Mouse (Mus musculus) limb, embryonic 13.5 days (tissue): ENCODE measurements at regions not wholly inside any gene's neighbourhood (a gene's known extent, or its start where the extent isn't known, plus 50 kb on each side); places are given as distances from the start of the nearest gene placed in this dataset.

ENCODE experiments used
- ATAC-seq: fragments of 200-750 bp; cut with Nextera tagmentation; 2 replicates; pipeline ENCODE4 v1.8.0; 2017; ENCODE audit warnings: low read depth, moderate number of reproducible peaks, moderate TSS enrichment; ENCODE audit not compliant: low FRiP score
- H3K27ac ChIP-seq: fragments of 300-500 bp; sonication (generic); 2 replicates; pipeline ENCODE4 v1.5.1; 2015; ENCODE audit warnings: inconsistent platforms, mild to moderate bottlenecking, moderate library complexity
- H3K27me3 ChIP-seq: fragments of 300-500 bp; sonication (generic); 2 replicates; pipeline ENCODE4 v1.6.1; 2015; ENCODE audit warnings: mild to moderate bottlenecking, inconsistent platforms
- H3K36me3 ChIP-seq: fragments of 300-500 bp; sonication (generic); 2 replicates; pipeline ENCODE4 v1.6.1; 2015; ENCODE audit warnings: inconsistent platforms, mild to moderate bottlenecking, moderate library complexity
- H3K4me1 ChIP-seq: fragments of 300-500 bp; sonication (generic); 2 replicates; pipeline ENCODE4 v1.6.1; 2015; ENCODE audit warnings: inconsistent platforms
- H3K4me2 ChIP-seq: fragments of 300-500 bp; sonication (generic); replicated peaks from 2 replicates; pipeline ENCODE4 v1.6.1; 2015; ENCODE audit warnings: inconsistent platforms, mild to moderate bottlenecking, moderate library complexity
- H3K4me3 ChIP-seq: fragments of 300-500 bp; sonication (generic); 2 replicates; pipeline ENCODE4 v1.5.1; 2015; ENCODE audit warnings: moderate library complexity, mild to moderate bottlenecking, inconsistent platforms
- H3K9ac ChIP-seq: fragments of 300-500 bp; sonication (generic); 2 replicates; pipeline ENCODE4 v1.6.1; 2015; ENCODE audit warnings: mild to moderate bottlenecking, inconsistent platforms
- H3K9me3 ChIP-seq: fragments of 300-500 bp; sonication (generic); 2 replicates; pipeline ENCODE4 v1.6.1; 2016; ENCODE audit warnings: inconsistent platforms
- WGBS: fragments of 180-500 bp; shearing (Covaris S2); methylation state at CpG from one replicate; pipeline ENCODE4 v1.1.7; 2015; 5-methylcytosine and 5-hydroxymethylcytosine counted together

GRCm38 (mm10) chr12:99643016-99643415, 79.6 kb upstream of the Foxn3 start:
- Histone ChIP-seq H3K4me2 (no peak overlapping the region), H3K36me3 (no peaks in the 10 kb centered on the region), H3K27me3 (no peaks in the 10 kb centered on the region), H3K4me1 (peaks cover 19% of the 10 kb centered on the region), H3K4me3 (no peak overlapping the region), H3K9ac (no peak overlapping the region), H3K9me3 (peaks cover 42% of the 10 kb centered on the region), H3K27ac (no peak overlapping the region)
- WGBS: 96% methylated on average over 16 of the region's 16 CpGs
- ATAC-seq: no peak

DNA sequence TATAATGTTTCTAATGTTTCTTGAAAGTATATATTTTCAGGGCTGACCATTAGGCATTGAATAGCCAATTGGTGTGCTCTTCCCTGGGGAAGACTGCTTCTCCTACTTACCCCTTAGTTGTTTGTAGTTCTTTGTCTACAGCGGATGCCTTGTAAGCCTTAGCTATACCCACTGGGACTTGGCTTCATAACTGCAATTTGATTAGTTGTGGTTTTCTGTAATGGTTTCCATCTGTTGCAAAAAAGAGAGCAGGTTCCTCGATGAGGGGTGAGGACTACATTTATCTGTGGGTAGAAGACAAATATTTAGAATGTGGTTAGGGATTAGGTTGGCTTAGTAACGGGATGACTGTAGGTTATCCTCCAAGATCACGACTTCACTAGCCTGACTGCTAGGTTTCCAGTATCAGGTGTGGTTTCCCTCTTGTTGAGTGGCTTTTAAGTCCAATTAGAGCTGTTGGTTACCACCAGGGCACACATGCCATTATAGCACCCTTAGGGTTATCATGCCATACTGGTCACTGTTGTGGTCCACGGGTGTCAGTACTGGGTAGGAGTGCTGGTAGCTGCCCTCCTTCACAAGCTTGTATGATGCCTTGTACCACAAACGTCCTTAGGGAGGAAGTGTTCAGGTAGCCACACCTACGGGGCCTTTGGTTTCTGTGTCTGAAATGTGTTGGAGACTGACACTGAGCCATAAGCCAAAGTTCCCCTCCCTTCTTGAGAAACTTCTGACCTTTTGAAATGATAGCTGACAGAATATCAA, 78.9 kb upstream of the Foxn3 start:
- no peak overlapping the region for H3K4me2 ChIP-seq
- H3K27me3 ChIP-seq: no peaks in the 10 kb centered on the region
- no peak overlapping the region for H3K9ac ChIP-seq
- peaks cover 42% of the 10 kb centered on the region for H3K9me3 ChIP-seq
- H3K4me1 ChIP-seq: peaks cover 19% of the 10 kb centered on the region
- no peaks in the 10 kb centered on the region for H3K36me3 ChIP-seq
- no peak overlapping the region for H3K4me3 ChIP-seq
- H3K27ac ChIP-seq: no peak overlapping the region
- WGBS: 75% methylated on average over 7 of the region's 7 CpGs
- ATAC-seq: no peak

DNA sequence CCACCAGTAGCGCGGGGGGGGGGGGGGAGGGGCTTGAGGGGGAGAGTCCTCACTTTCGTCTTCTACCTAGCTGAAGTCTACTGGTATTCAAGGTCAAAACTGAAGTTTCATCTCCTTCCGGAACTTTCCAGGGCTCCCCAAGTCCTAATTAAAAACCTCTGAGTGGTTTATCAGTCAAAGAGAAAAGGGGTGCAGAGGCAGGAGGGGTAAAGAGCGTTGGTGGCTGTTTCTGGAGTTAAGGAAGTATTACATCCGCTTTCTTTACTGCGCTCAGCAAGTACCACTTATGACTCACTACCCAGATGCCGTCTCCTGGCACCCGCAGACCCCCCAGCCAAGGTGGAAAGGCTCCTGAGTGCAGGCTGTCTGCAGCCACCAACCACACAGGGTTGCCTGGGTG, 77.9 kb upstream of the Foxn3 start:
- peaks cover 19% of the 10 kb centered on the region for H3K4me1 ChIP-seq
- H3K4me2 ChIP-seq: peak overlapping the region; percentile 54
- H3K4me3 ChIP-seq: peak overlapping the region; percentile 14; the same call in 1 of the 2 replicates
- ATAC-seq: no peak
- H3K27ac ChIP-seq: no peak overlapping the region
- WGBS: 36% methylated on average over 7 of the region's 9 CpGs
- no peak overlapping the region; the same call in 1 of the 2 replicates for H3K9ac ChIP-seq
- H3K9me3 ChIP-seq: peaks cover 40% of the 10 kb centered on the region
- no peaks in the 10 kb centered on the region for H3K27me3 ChIP-seq
- no peaks in the 10 kb centered on the region for H3K36me3 ChIP-seq

GRCm38 (mm10) chr12:99640214-99641151, 77.1 kb upstream of the Foxn3 start:
- H3K4me2 ChIP-seq: peak overlapping the region; percentile 54
- no peaks in the 10 kb centered on the region for H3K36me3 ChIP-seq
- H3K27me3 ChIP-seq: no peaks in the 10 kb centered on the region
- H3K4me1 ChIP-seq: peaks cover 19% of the 10 kb centered on the region
- H3K4me3 ChIP-seq: peak overlapping the region; percentile 14; the same call in 1 of the 2 replicates
- no peak overlapping the region; the same call in 1 of the 2 replicates for H3K9ac ChIP-seq
- H3K27ac ChIP-seq: no peak overlapping the region
- peaks cover 33% of the 10 kb centered on the region for H3K9me3 ChIP-seq
- ATAC-seq: 0 out of 2 replicates have a peak, but pooled peaks have one; percentile 16
- 20% methylated on average over 18 of the region's 18 CpGs for WGBS

DNA sequence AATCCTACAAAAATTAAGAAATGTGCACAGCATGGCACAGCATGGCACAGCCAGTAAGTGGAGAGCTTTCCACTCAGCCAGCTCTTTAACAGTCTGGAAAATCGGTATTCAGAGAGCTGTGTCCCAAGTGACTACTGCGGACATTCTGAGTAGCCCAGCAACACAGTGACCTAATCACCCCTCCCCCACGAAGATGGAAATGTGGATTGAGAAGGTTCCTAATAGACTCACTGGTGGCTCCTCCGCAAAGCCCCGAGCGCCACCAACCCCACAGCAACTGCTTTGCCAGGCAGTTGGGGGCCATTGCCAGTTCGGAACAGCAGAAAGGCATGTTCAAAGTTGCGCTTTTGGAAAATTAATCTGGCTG, 76.4 kb upstream of the Foxn3 start:
- ATAC-seq: 0 out of 2 replicates have a peak, but pooled peaks have one; percentile 15
- H3K36me3 ChIP-seq: no peaks in the 10 kb centered on the region
- H3K27me3 ChIP-seq: no peaks in the 10 kb centered on the region
- H3K4me2 ChIP-seq: no peak overlapping the region
- peaks cover 19% of the 10 kb centered on the region for H3K4me1 ChIP-seq
- H3K9me3 ChIP-seq: peaks cover 27% of the 10 kb centered on the region
- 38% methylated on average over 8 of the region's 8 CpGs for WGBS
- no peak overlapping the region for H3K27ac ChIP-seq
- H3K4me3 ChIP-seq: no peak overlapping the region
- no peak overlapping the region for H3K9ac ChIP-seq

GRCm38 (mm10) chr12:99639118-99639517, 75.7 kb upstream of the Foxn3 start:
- Histone ChIP-seq H3K4me1 (peaks cover 19% of the 10 kb centered on the region), H3K4me3 (no peak overlapping the region), H3K36me3 (no peaks in the 10 kb centered on the region), H3K9me3 (peaks cover 19% of the 10 kb centered on the region; the same call in 1 of the 2 replicates), H3K27me3 (no peaks in the 10 kb centered on the region), H3K27ac (no peak overlapping the region), H3K4me2 (no peak overlapping the region), H3K9ac (no peak overlapping the region)
- 86% methylated on average over 3 of the region's 3 CpGs for WGBS
- no peak for ATAC-seq

- Histone ChIP-seq H3K36me3 (no peaks in the 10 kb centered on the region), H3K4me3 (no peak overlapping the region), H3K9me3 (peaks cover 9% of the 10 kb centered on the region; the same call in 1 of the 2 replicates), H3K27ac (no peak overlapping the region), H3K4me1 (peaks cover 19% of the 10 kb centered on the region), H3K9ac (no peak overlapping the region), H3K4me2 (no peak overlapping the region), H3K27me3 (no peaks in the 10 kb centered on the region)
- 88% methylated on average over 5 of the region's 5 CpGs for WGBS
- ATAC-seq: no peak
These were observed 74.6 kb upstream of the Foxn3 start for GRCm38 (mm10) chr12:99637986-99638385.

DNA sequence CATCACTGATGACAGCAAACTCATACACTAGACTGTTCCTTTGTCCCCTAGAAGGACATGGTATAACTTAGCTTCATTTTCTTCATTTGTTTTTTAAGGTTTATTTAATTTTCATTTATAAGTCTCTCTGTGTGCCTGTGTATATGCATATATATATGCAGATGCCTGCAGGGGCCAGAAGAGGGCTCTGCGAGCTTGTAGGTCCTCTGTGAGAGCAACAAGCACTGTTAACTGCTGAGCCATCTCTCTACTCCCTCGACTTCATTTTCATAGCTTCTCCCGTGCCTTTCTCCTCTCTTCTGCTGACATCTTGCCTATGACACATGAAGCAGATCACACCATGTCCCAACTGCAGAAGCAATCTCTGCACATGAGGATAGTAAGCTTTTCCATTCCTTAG, 72.9 kb upstream of the Foxn3 start:
- Histone ChIP-seq H3K36me3 (no peaks in the 10 kb centered on the region), H3K4me1 (peaks cover 16% of the 10 kb centered on the region), H3K4me2 (no peak overlapping the region), H3K27ac (no peak overlapping the region), H3K27me3 (no peaks in the 10 kb centered on the region), H3K9me3 (no peaks in the 10 kb centered on the region), H3K4me3 (no peak overlapping the region), H3K9ac (no peak overlapping the region)
- no peak for ATAC-seq
- WGBS: 84% methylated on average over 3 of the region's 3 CpGs

DNA sequence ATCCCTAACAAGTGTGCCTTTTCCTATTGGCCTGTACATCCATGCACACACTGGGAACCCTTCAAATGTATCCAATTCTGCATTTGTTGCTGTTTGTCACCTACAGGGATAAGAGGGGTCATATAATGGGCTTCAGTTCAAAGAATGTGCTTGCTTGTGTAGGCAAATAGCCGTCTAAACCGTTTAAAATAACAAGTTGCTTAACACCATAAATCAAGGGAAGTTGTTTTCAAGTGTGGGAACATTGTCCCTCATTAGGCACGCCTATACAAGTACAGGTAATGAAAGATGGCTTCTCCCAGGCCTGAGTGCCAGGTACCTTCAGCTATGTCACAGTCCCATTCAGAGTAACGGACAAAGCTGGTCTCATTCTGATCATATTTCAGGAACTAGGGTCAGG, 72.0 kb upstream of the Foxn3 start:
- Histone ChIP-seq H3K4me1 (peaks cover 7% of the 10 kb centered on the region), H3K4me2 (no peak overlapping the region), H3K27me3 (no peaks in the 10 kb centered on the region), H3K9me3 (no peaks in the 10 kb centered on the region), H3K27ac (no peak overlapping the region), H3K36me3 (no peaks in the 10 kb centered on the region), H3K4me3 (no peak overlapping the region), H3K9ac (no peak overlapping the region)
- 36% methylated on average over 4 of the region's 4 CpGs for WGBS
- no peak for ATAC-seq

DNA sequence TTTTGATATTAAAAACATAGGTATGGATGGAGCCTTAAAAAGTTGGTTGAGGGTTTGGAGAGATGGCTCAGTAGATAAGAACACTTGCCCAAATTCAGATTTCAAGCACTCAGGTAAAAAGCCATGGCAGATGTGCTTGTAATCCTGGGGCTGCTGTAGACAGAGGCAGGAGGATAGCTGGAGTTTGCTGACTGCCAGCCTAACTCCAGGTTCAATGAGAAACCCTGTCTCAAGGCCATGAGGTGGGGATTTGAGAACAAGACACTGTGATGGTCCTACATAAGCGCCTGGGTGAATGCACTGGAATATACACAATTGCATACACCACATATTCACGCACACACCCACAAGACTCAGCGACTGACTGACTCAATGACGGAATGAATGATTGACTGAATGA, 71.3 kb upstream of the Foxn3 start:
- no peak for ATAC-seq
- Histone ChIP-seq H3K4me2 (no peak overlapping the region), H3K9me3 (no peaks in the 10 kb centered on the region), H3K36me3 (no peaks in the 10 kb centered on the region), H3K27ac (no peak overlapping the region), H3K9ac (no peak overlapping the region), H3K4me1 (peaks cover 1% of the 10 kb centered on the region; the same call in 1 of the 2 replicates), H3K27me3 (no peaks in the 10 kb centered on the region), H3K4me3 (no peak overlapping the region)
- WGBS: 93% methylated on average over 4 of the region's 4 CpGs

DNA sequence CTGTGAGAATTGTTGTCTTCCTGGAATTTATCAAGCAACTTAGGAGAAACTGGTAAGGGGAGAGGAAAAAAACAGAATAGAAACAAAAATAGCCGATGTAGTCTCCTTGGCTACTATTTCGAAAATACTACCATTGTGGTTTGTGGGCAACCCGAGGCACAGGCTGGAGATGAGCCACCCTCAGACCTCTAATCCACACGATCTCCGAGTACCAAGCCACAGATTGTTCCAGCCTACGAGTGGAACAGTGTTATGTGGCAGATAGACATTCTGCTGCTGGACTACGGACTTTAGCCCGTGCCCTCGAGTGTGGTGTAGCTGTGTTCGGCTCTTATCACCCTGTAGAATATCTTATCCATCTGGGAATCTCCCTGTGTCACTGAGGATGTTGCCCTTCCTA, 70.3 kb upstream of the Foxn3 start:
- 87% methylated on average over 10 of the region's 10 CpGs for WGBS

DNA sequence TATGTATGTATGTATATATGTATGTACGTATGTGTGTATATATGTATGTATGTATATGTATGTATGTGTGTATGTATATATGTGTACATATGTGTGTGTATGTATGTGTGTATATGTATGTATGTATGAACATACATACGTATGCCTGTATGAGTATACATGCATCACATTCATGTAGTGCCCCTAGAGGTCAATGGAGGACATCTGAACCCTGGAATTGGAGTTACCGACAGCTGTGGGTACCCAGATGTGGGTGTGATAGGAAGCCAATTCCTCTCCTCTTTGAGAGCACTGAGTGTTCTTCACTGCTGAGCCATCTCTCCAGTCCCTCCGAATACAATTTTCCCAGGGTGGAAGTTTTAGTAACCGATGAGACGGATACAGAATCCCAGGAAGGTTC, 69.6 kb upstream of the Foxn3 start:
- 93% methylated on average over 6 of the region's 6 CpGs for WGBS
- no peak for ATAC-seq

More for the DNA sequence above, 70.3 kb upstream of the Foxn3 start:
- Histone ChIP-seq H3K4me2 (no peak overlapping the region), H3K36me3 (no peaks in the 10 kb centered on the region), H3K9ac (no peak overlapping the region), H3K27ac (no peak overlapping the region), H3K27me3 (no peaks in the 10 kb centered on the region), H3K9me3 (no peaks in the 10 kb centered on the region), H3K4me1 (no peaks in the 10 kb centered on the region), H3K4me3 (no peak overlapping the region)
- ATAC-seq: no peak

More for the DNA sequence above, 69.6 kb upstream of the Foxn3 start:
- Histone ChIP-seq H3K36me3 (no peaks in the 10 kb centered on the region), H3K4me2 (no peak overlapping the region), H3K9me3 (no peaks in the 10 kb centered on the region), H3K4me1 (peaks cover 6% of the 10 kb centered on the region), H3K9ac (no peak overlapping the region), H3K27me3 (no peaks in the 10 kb centered on the region), H3K4me3 (no peak overlapping the region), H3K27ac (no peak overlapping the region)
